Mouse (Mus musculus): ENCODE data around the gene Rgs6.

The Rgs6 gene

DNA sequence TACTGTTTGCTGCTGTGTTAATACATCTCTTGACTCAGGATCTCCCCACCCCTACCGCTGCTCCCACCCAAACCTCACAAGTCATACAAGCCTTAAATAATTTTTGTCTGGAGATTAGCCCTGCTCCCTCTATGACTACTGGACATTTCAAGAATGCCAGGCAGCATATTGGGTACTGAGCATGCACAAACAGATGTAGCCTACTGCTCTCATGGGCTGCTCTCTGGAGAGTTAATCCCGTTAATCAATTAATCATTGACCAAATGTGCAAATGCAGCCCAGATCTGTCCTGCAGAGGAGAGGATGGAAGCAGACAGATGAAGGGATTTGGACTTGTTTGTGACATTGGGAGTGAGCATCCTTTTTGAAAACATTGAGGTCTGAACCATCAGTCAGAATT is at the start of gene Rgs6:
Rgs6 (plus strand) TSS at position 276 of the 400 bp plus-strand sequence.
- no peak for DNase-seq

GRCm38 (mm10) chr12:82547127-82547526 is 41.0 kb upstream of the Rgs6 start:
- no peak for DNase-seq

DNA sequence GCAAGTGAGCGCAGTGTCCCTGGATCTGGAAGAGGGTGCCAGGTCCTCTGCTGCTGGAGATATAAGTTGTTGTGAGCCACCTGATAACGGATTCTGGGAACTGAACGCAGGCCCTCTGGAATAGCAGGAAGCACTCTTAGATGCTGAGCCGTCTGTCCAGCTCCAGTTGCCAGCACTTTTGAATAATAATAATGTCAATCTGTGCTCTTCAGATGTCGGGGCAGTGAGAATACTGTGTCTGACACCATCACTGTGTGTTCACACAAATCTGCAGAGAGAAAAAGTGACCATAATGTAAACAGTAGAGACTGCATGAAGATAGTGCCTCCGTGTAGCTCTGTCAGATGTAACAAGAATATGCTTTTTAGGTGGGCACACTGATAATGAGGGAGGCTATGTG is 38.9 kb upstream of the Rgs6 start:
- DNase-seq, result no peak

DNA sequence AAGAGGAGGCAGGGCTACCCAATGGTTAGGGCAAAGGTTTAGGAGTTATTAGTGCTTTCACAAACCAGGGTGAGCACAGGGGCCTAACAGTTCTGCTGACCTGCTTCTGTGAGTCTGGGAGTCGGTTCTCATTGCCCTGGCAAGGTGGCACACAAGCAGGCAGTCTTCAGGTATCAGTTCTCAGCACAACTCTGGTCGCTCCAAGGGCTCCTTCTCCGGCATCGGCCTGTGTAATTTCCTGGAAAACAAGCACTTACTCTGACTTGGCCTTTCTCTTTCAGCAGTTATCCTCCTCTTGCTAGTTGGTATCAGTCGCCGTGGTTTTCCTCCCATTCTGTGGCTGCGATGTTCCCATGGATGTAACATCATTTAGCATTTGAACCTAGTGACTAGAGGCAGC is 38.0 kb upstream of the Rgs6 start:
- no peak for DNase-seq

DNA sequence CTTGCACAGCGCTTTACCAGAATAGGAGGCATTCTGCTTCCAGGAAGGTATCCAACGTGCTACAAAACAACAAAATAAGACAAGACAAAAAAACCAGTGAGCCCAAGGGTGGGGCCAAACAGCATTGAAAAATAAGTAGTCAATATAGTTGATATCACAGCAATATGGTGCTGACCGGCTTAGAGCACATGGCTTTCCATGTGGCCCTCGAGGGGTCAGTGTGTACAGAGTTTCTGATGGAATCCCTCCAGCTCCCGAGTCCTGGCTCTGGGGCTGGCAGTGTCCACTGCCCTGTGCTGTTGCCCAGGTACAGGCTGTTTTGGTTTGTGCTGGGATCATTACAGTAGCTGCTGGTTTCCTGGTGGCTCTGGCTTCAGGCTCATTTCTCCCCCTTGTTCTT is 35.7 kb upstream of the Rgs6 start:
- no peak for DNase-seq

GRCm38 (mm10) chr12:82562916-82563315 is 25.2 kb upstream of the Rgs6 start:
- DNase-seq, result peak; percentile 11

DNA sequence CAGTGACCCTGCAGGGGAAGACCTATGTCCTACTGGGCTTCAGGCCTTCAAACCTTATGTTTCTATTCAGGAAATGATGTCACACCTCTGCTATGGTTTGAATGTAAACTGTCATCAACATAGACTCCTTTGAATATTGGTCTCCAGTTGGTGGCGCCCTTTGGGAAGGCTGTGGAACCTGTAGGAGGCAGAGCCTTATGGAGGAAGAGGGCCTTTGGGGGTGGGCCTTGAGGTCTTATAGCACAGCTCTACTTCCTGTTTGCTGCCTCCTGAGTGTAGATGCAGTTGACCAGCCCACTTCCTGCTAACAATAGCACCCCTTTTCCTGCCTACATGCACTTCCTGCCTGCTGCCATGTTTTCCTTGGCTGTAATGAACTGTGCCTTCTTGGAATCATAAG is 19.7 kb upstream of the Rgs6 start:
- DNase-seq, result peak; percentile 11

DNA sequence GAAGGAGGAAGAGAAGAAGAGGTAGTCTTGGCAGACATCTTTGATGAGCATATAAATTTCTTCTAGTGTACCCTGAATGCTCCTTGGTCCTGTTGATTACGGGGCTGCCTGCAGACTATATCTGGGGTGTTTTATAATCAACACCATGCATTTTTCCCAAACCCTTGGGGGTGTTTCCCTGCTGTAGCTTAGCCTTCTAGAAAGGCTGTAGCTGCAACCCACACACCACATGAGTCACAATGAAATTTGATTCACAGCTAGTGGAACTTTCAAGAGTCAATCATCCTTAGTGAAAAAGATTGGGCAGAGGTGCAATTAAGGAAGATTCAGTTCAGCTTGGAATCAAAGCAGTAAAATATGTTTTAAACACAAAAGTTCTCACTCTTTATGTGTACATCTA is 15.4 kb upstream of the Rgs6 start:
- DNase-seq, result no peak

- DNase-seq, result peak; percentile 49
Observed at GRCm38 (mm10) chr12:82586592-82586991, 1.5 kb upstream of the Rgs6 start.

GRCm38 (mm10) chr12:82587348-82587895 is 670 bp upstream of the Rgs6 start:
- peak; percentile 6 for DNase-seq

DNA sequence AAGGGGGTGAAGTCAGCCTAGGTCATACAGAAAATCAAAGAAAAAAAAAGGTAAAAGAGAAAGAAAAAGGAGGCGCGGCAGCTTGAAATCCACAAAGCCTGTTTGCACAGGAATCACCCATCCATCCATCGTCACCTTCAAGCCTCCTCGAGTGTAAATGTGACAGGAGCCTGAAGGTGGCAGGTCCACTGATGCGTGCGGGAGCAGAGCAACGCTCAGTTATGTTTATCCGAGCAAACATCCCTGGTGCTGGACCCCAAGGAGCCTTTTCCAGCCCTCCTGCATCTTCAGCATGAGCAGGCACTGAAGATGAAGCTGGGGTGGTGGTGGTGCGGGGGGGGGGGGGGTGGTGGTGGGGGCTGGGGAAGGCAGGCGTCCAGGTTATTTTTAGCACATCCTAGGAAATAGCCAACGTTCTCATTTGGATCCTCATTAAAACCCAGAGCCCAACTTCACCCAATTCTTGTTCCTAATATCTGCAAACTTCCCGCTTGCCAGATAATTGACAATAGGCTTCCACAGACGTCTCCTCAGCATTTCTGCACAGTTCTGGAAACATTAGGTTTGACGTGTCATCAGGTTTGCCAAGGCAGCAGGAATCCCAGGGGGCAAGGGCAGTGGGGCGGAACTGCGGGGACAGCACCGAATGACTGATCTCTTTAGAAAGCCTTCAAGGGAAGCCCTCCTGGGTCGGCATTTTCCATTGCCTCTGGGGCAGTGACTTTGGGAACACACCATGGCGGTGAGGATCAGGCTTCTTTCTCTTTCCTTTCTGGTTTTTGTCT is 946 bp downstream of the Rgs6 start:
- no peak for DNase-seq

- no peak for DNase-seq
Observed at GRCm38 (mm10) chr12:82599011-82599410, 10.9 kb downstream of the Rgs6 start.

- DNase-seq, result no peak
Observed at GRCm38 (mm10) chr12:82600406-82600805, 12.3 kb downstream of the Rgs6 start.

- no peak for DNase-seq
Observed at GRCm38 (mm10) chr12:82602823-82603222, 14.7 kb downstream of the Rgs6 start.

DNA sequence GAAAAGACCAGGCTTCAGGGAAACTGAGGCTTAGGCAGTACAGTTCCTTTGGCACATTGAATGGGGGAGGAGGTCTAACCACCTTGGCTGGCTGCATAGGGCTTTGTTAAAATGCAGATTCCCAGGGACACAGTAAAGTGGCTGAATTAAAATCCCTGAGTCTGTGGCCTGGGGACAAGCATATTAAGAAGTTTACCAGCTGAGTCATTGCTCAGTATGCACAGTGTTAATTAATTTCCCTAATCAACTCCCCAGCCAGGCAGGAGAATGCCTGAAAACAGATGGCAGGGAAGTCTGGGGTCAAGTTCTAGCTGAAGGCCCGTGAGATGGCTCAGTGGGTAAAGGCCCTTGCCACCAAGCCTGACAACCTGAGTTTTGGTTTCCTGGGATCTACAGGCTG is 15.2 kb downstream of the Rgs6 start:
- DNase-seq, result no peak

GRCm38 (mm10) chr12:82603979-82604378 is 15.9 kb downstream of the Rgs6 start:
- DNase-seq, result no peak

GRCm38 (mm10) chr12:82612769-82613660 is 24.9 kb downstream of the Rgs6 start:
- DNase-seq, result no peak

GRCm38 (mm10) chr12:82616486-82616812 is 28.4 kb downstream of the Rgs6 start:
- no peak for DNase-seq

DNA sequence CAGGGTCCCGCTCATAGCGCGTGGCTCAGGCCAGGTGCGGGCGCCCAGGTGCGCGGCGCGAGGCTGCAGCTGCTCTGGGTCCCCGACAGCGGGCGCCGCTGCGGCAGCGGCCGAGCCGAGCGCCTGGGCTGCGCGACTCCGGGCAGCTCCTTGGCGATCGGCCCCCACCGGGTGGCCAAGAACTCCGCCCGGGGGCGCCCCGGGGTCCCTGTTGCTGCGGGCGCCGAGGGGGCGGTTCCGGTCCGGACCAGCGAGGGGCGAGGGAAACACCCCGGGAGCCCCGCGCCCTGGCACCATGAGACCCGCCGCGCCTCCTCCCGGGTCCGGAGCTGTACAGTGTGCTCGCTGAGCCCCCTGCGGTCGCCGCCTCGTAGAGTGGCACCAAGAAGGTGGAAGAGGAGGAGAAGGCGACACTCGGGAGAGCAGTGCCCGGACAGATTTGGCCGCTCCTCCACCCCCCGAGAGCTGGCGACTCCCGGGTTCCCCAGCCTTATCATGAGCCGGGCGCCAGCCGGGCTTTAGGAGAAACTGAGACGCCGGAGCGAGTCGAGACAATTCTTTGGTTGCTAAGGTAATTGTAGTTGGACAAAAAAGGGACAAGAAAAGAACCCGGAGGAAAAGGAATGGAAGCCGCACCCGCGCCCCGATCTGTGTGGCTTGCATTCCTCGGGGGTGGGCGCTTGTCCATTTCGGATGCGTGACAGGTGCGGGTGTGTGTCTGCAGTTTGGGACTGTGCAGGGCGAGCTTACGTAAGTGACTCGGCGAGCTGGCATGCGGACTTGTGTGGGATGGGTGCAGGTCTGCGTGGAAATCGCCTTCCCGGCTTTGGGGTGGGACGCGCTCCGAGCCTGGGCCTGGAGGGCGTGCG is 29.0 kb downstream of the Rgs6 start:
- DNase-seq, result peak; percentile 71

DNA sequence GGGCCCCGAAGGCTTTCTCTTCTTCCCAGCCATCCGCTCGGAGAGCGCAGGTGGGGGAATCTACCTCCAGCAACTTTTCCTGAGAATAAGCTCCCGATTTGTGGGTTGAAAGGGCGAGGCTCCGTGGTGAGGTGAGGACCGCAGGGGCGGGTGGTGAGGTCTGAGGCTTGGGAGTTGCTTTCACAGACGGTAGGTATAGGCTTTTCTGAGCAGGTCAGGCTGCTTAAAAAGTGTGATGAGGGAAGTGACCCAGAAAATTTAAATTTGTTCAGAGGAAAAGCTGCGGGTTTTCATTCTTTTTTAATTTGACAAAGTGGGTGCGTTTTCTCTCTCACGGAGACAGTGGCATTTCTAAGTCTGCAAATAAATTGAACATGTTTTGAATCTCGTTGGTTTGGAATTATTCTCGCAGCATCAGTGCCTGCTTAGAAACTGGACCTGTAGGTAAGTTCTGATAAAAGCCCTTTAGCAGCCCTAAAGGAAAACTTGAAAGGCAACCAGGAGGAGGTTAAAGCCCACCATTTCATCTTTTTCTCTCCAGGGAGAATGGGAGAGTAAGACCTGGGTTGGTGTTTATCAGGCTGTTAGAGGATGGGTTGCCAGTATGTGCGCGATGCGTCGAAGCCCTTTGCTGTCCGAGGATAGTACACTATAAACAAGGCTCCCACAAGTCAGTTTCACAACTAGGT is 29.7 kb downstream of the Rgs6 start:
- no peak for DNase-seq

- no peak for DNase-seq
Observed at GRCm38 (mm10) chr12:82640441-82640840, 52.3 kb downstream of the Rgs6 start.

- DNase-seq, result no peak
Observed at GRCm38 (mm10) chr12:82647876-82648275, 59.8 kb downstream of the Rgs6 start.
